Mouse (Mus musculus): Measurements from ENCODE around the gene Gm17349.

GRCm38 (mm10) chr15:99674866-99675265 lies 30.4 kb downstream of the Gm17349 start:
- TF ChIP-seq CTCF (IDR thresholded peaks at IDR 0.05; ENCODE audit: control insufficient read depth, insufficient read depth, insufficient read length) = no peak
- TF ChIP-seq MYOD1 (IDR thresholded peaks at IDR 0.05; ENCODE audit: control insufficient read depth, insufficient read length, low read depth) = no peak
- TF ChIP-seq CEBPB (IDR thresholded peaks at IDR 0.05; ENCODE audit: low read depth) = no peak
